Mouse (Mus musculus): Measurements from ENCODE around the gene Inafm2. TPM values are rescaled to one million over a fixed set of nuclear protein-coding genes. Genes with fewer than 3 reads are reported as not detected.

Gene Inafm2
- polyA plus RNA-seq, 1 experiment = 10.3 TPM

GRCm38 (mm10) chr2:118772158-118772874, 26.8 kb downstream of the Inafm2 start, which contains the start of gene Phgr1:
Gene Phgr1, plus strand, starts transcription at chr2:118772769.
- no peak within 1 kb of the TSS for H3ac ChIP-seq (ENCODE audit: control insufficient read depth, insufficient read length, low read depth)
- H3K4me3 ChIP-seq (ENCODE audit: insufficient read depth, poor library complexity, severe bottlenecking) = no peak within 1 kb of the TSS
- H3K27me3 ChIP-seq (ENCODE audit: control insufficient read depth, insufficient read depth, insufficient read length) = no peaks in the 10 kb centered on the region
- H3K79me3 ChIP-seq (ENCODE audit: low read depth) = no peaks in the 10 kb centered on the region
- no peaks in the 10 kb centered on the region for H3K36me3 ChIP-seq (ENCODE audit: control insufficient read depth, insufficient read depth)
- TF ChIP-seq MYOG (IDR thresholded peaks at IDR 0.05; ENCODE audit: control insufficient read depth, extremely low read depth, insufficient read length) (no peak), CEBPB (IDR thresholded peaks at IDR 0.05; ENCODE audit: low read depth) (no peak), MAX (IDR thresholded peaks at IDR 0.05) (no peak), CTCF (IDR thresholded peaks at IDR 0.05; ENCODE audit: control insufficient read depth, insufficient read depth, insufficient read length) (no peak), FOSL1 (IDR thresholded peaks at IDR 0.05; ENCODE audit: insufficient read depth, low read length, poor library complexity, severe bottlenecking) (no peak), USF1 (IDR thresholded peaks at IDR 0.05; ENCODE audit: low read depth) (no peak)
- H3K79me2 ChIP-seq (ENCODE audit: control insufficient read depth, insufficient read depth) = no peaks in the 10 kb centered on the region

GRCm38 (mm10) chr2:118774536-118774935, 29.0 kb downstream of the Inafm2 start:
- H3K36me3 ChIP-seq (ENCODE audit: control insufficient read depth, insufficient read depth) = no peaks in the 10 kb centered on the region
- H3K79me2 ChIP-seq (ENCODE audit: control insufficient read depth, insufficient read depth) = no peaks in the 10 kb centered on the region
- TF ChIP-seq CTCF (IDR thresholded peaks at IDR 0.05; ENCODE audit: control insufficient read depth, insufficient read depth, insufficient read length) (no peak), MAX (IDR thresholded peaks at IDR 0.05) (no peak), MYOG (IDR thresholded peaks at IDR 0.05; ENCODE audit: control insufficient read depth, extremely low read depth, insufficient read length) (no peak), USF1 (IDR thresholded peaks at IDR 0.05; ENCODE audit: low read depth) (no peak), FOSL1 (IDR thresholded peaks at IDR 0.05; ENCODE audit: insufficient read depth, low read length, poor library complexity, severe bottlenecking) (no peak), CEBPB (IDR thresholded peaks at IDR 0.05; ENCODE audit: low read depth) (no peak), MYOD1 (IDR thresholded peaks at IDR 0.05; ENCODE audit: control insufficient read depth, insufficient read length, low read depth) (no peak)
- no peak overlapping the region for H3ac ChIP-seq (ENCODE audit: control insufficient read depth, insufficient read length, low read depth)
- no peaks in the 10 kb centered on the region for H3K27me3 ChIP-seq (ENCODE audit: control insufficient read depth, insufficient read depth, insufficient read length)
- no peaks in the 10 kb centered on the region for H3K79me3 ChIP-seq (ENCODE audit: low read depth)
- H3K4me3 ChIP-seq (ENCODE audit: insufficient read depth, poor library complexity, severe bottlenecking) = no peak overlapping the region

GRCm38 (mm10) chr2:118775396-118775795, 29.8 kb downstream of the Inafm2 start:
- no peaks in the 10 kb centered on the region for H3K36me3 ChIP-seq (ENCODE audit: control insufficient read depth, insufficient read depth)
- no peak overlapping the region for H3ac ChIP-seq (ENCODE audit: control insufficient read depth, insufficient read length, low read depth)
- no peaks in the 10 kb centered on the region for H3K79me2 ChIP-seq (ENCODE audit: control insufficient read depth, insufficient read depth)
- no peak overlapping the region for H3K4me3 ChIP-seq (ENCODE audit: insufficient read depth, poor library complexity, severe bottlenecking)
- no peaks in the 10 kb centered on the region for H3K79me3 ChIP-seq (ENCODE audit: low read depth)
- no peak for TF ChIP-seq CEBPB (IDR thresholded peaks at IDR 0.05; ENCODE audit: low read depth)
- TF ChIP-seq CTCF (IDR thresholded peaks at IDR 0.05; ENCODE audit: control insufficient read depth, insufficient read depth, insufficient read length) = no peak
- no peak for TF ChIP-seq FOSL1 (IDR thresholded peaks at IDR 0.05; ENCODE audit: insufficient read depth, low read length, poor library complexity, severe bottlenecking)
- no peak for TF ChIP-seq MAX (IDR thresholded peaks at IDR 0.05)
- TF ChIP-seq MYOG (IDR thresholded peaks at IDR 0.05; ENCODE audit: control insufficient read depth, extremely low read depth, insufficient read length) = no peak
- no peak for TF ChIP-seq USF1 (IDR thresholded peaks at IDR 0.05; ENCODE audit: low read depth)
- no peak for TF ChIP-seq MYOD1 (IDR thresholded peaks at IDR 0.05; ENCODE audit: control insufficient read depth, insufficient read length, low read depth)
- no peaks in the 10 kb centered on the region for H3K27me3 ChIP-seq (ENCODE audit: control insufficient read depth, insufficient read depth, insufficient read length)

GRCm38 (mm10) chr2:118775846-118776245, 30.3 kb downstream of the Inafm2 start:
- no peaks in the 10 kb centered on the region for H3K79me2 ChIP-seq (ENCODE audit: control insufficient read depth, insufficient read depth)
- H3K36me3 ChIP-seq (ENCODE audit: control insufficient read depth, insufficient read depth) = no peaks in the 10 kb centered on the region
- H3ac ChIP-seq (ENCODE audit: control insufficient read depth, insufficient read length, low read depth) = no peak overlapping the region
- H3K4me3 ChIP-seq (ENCODE audit: insufficient read depth, poor library complexity, severe bottlenecking) = no peak overlapping the region
- TF ChIP-seq FOSL1 (IDR thresholded peaks at IDR 0.05; ENCODE audit: insufficient read depth, low read length, poor library complexity, severe bottlenecking) = no peak
- TF ChIP-seq MYOD1 (IDR thresholded peaks at IDR 0.05; ENCODE audit: control insufficient read depth, insufficient read length, low read depth) = no peak
- TF ChIP-seq CTCF (IDR thresholded peaks at IDR 0.05; ENCODE audit: control insufficient read depth, insufficient read depth, insufficient read length) = no peak
- no peak for TF ChIP-seq USF1 (IDR thresholded peaks at IDR 0.05; ENCODE audit: low read depth)
- no peak for TF ChIP-seq CEBPB (IDR thresholded peaks at IDR 0.05; ENCODE audit: low read depth)
- TF ChIP-seq MAX (IDR thresholded peaks at IDR 0.05) = no peak
- no peaks in the 10 kb centered on the region for H3K27me3 ChIP-seq (ENCODE audit: control insufficient read depth, insufficient read depth, insufficient read length)
- H3K79me3 ChIP-seq (ENCODE audit: low read depth) = no peaks in the 10 kb centered on the region

GRCm38 (mm10) chr2:118776295-118776694, 30.7 kb downstream of the Inafm2 start:
- Histone ChIP-seq H3K79me2 (ENCODE audit: control insufficient read depth, insufficient read depth) (no peaks in the 10 kb centered on the region), H3K79me3 (ENCODE audit: low read depth) (no peaks in the 10 kb centered on the region), H3K4me3 (ENCODE audit: insufficient read depth, poor library complexity, severe bottlenecking) (no peak overlapping the region), H3K36me3 (ENCODE audit: control insufficient read depth, insufficient read depth) (no peaks in the 10 kb centered on the region), H3ac (ENCODE audit: control insufficient read depth, insufficient read length, low read depth) (no peak overlapping the region), H3K27me3 (ENCODE audit: control insufficient read depth, insufficient read depth, insufficient read length) (no peaks in the 10 kb centered on the region)
- no peak for TF ChIP-seq USF1 (IDR thresholded peaks at IDR 0.05; ENCODE audit: low read depth)
- TF ChIP-seq MAX (IDR thresholded peaks at IDR 0.05) = no peak
- no peak for TF ChIP-seq FOSL1 (IDR thresholded peaks at IDR 0.05; ENCODE audit: insufficient read depth, low read length, poor library complexity, severe bottlenecking)
- TF ChIP-seq MYOD1 (IDR thresholded peaks at IDR 0.05; ENCODE audit: control insufficient read depth, insufficient read length, low read depth) = no peak
- no peak for TF ChIP-seq CEBPB (IDR thresholded peaks at IDR 0.05; ENCODE audit: low read depth)
- TF ChIP-seq MYOG (IDR thresholded peaks at IDR 0.05; ENCODE audit: control insufficient read depth, extremely low read depth, insufficient read length) = no peak
- TF ChIP-seq CTCF (IDR thresholded peaks at IDR 0.05; ENCODE audit: control insufficient read depth, insufficient read depth, insufficient read length) = no peak
